Mouse (Mus musculus) small intestine, adult 2 months (tissue): ENCODE measurements around the gene Ipo5.

Experiments used
- CTCF ChIP-seq: fragments of 200-500 bp; IDR thresholded peaks from 2 replicates; pipeline ENCODE4 v1.5.1; 2012; ENCODE audit warnings: low read depth, mild to moderate bottlenecking, control low read depth, inconsistent platforms, low read length, moderate library complexity, mixed read lengths; ENCODE audit not compliant: insufficient replicate concordance, insufficient read length; ENCODE audit errors: extremely low read depth
- POLR2A ChIP-seq: fragments of 200-500 bp; IDR thresholded peaks from 2 replicates; pipeline ENCODE4 v1.6.1; 2012; ENCODE audit warnings: low read depth, mild to moderate bottlenecking, control low read depth, inconsistent platforms, low read length, moderate library complexity

- TF ChIP-seq CTCF (no peak), POLR2A (no peak)
Observed at GRCm38 (mm10) chr14:120898876-120899275, 12.1 kb upstream of the Ipo5 start.
